Mouse (Mus musculus): Measurements from ENCODE around the gene Grhl3.

Gene Grhl3

DNA sequence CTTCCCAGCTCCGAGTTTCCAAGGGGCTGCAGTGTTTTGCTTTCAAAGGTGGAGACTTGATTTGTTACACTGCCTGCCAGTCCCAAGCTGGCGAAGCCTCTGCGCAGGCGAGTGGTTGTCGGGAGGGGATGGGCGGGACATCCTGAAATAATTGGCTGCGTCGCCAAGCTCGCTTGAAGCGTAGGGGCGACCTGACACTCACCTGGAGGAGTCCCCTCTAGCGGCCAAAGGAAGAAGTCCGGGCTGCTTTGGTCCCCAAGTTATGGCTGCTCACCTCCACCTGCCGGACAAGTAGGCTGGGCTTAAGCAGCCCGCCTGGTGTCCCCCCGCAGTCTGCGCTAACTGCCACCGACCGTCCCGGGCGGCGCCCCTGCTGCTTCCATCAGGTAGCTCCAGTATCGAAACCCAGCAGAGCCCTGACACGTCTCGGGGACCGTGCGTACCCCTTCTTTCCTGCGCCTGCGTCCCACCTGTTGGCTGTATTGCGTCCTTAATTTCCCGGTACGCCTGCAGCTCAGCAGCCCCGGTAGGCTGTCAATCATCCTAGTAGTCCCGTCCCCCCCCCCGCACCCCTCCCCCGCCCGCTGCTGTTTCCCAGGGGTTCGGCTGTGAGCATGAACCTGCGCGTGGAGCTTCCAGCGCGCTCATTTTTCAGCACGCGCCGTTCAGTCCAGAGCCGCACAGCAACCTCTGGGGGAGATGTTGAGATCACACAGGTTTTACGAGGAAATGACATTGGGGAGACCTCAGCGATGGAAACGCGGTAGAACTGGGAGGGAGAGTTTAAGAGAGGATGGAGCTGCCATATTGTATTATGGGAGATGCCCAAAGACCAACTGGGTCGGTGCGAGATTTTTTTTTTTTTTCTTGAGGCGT is 78.7 kb downstream of the Grhl3 start, which contains the start of the genes Stpg1 and Nipal3:
Stpg1 (plus strand) TSS at position 270 of the 876 bp plus-strand sequence.
Nipal3 (minus strand) TSS at position 518 of the 876 bp plus-strand sequence.
- peak; percentile 97 for DNase-seq (ENCODE audit: low read depth, low spot score)

- DNase-seq (ENCODE audit: low read depth, low spot score), result peak; percentile 23
Observed at GRCm38 (mm10) chr4:135493691-135494520, 79.5 kb downstream of the Grhl3 start.

DNA sequence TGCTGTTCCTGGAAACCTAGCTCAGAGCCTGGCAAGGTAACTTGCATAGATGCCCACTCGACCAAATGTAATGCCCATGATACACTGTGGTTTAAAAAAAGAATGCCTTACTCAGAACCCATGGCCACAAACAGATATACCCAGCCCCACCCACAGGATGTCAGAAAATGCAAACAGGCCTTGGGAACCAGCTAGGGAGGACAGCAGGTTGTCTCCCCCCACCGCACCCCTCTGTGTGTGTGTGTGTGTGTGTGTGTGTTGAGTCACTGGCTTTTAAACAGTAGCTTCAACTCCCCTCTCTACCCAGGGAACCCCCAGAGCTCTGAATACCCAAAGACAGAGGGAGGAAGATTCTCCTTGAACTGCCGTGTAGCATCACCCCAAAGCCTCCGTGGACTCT is 80.2 kb downstream of the Grhl3 start:
- DNase-seq (ENCODE audit: low read depth, low spot score), result no peak
